ENCODE assay signal across 25 mouse cellular contexts in genomic region chr4:124326301-124326700, GRCm38 (mm10).
A peak's percentile ranks its signal among the peaks of the same experiment; 100 is the strongest.
DNase-seq lines count a peak whose midpoint lies in the region; ATAC-seq and TF ChIP-seq lines count a peak whose summit lies in the region.
"Had no signal": no experiment of that assay in that cellular context is flagged by ENCODE, and none has a peak within 500 bp of the region (broad histone marks: within the 10 kb centered on the region; RNA-seq: fewer than 3 reads in every experiment).

No protein-coding gene starts in this region.

- DNase-seq in forebrain, embryonic 11.5 days (ENCODE audit: low spot score): peak; percentile 31
- DNase-seq in forebrain, embryonic 10.5 days (ENCODE audit: extremely low spot score, low spot score): no peak
- peak; percentile 6 for DNase-seq in layer of hippocampus, adult 11-12 months (ENCODE audit: low spot score)
- no peak for DNase-seq in layer of hippocampus, postnatal 10 days (ENCODE audit: low spot score in 2 of 2)
- DNase-seq in left cerebral cortex, postnatal 14 days (ENCODE audit: low spot score in 2 of 2): peak; percentile 8 to 51
- DNase-seq in left cerebral cortex, adult 2 months (ENCODE audit: extremely low spot score in 1 of 2, low spot score in 2 of 2): no peak
- peak; percentile 74 for DNase-seq in brain, adult 2 months (ENCODE audit: low read depth, low spot score)
- DNase-seq in lung, postnatal 14 days: no peak
- DNase-seq: adrenal gland, adult 8-10 months; adrenal gland, postnatal 36 days; cerebellum, adult 11 months; cerebellum, adult 2 months; cerebellum, adult 9-11 months; cerebellum, postnatal 25 days; gastrocnemius, adult 2 months; gastrocnemius, postnatal 14 days; heart, adult 11 months had no signal

- no peak for ATAC-seq in forebrain, embryonic 11.5 days (replicated peaks; ENCODE audit: low FRiP score)
- ATAC-seq: activated CD4-positive, CD25-positive, alpha-beta regulatory T cell, adult 4 months; forebrain, embryonic 13.5 days; forebrain, embryonic 16.5 days had no signal

- H3K36me3 ChIP-seq in forebrain, embryonic 11.5 days (ENCODE audit: control insufficient read depth, insufficient read depth, low read length): no peaks in the 10 kb centered on the region
- no peaks in the 10 kb centered on the region for H3K36me3 ChIP-seq in forebrain, embryonic 10.5 days (replicated peaks)
- H3K36me3 ChIP-seq: embryonic facial prominence, embryonic 12.5 days; embryonic facial prominence, embryonic 15.5 days; hindbrain, embryonic 12.5 days; hindbrain, embryonic 15.5 days had no signal

- H3K4me3 ChIP-seq in forebrain, embryonic 11.5 days (ENCODE audit: low read depth, low read length): no peak overlapping the region
- H3K4me3 ChIP-seq in forebrain, embryonic 10.5 days: no peak overlapping the region
- no peak overlapping the region for H3K4me3 ChIP-seq in left cerebral cortex, adult 2 months
- H3K4me3 ChIP-seq: embryonic facial prominence, embryonic 12.5 days; embryonic facial prominence, embryonic 15.5 days; forebrain, embryonic 13.5 days; gastrocnemius, adult 2 months; hindbrain, embryonic 12.5 days; hindbrain, embryonic 15.5 days had no signal

- 94% methylated on average over 9 of the region's 9 CpGs for WGBS in forebrain, embryonic 11.5 days
- WGBS in forebrain, embryonic 10.5 days: 93% methylated on average over 9 of the region's 9 CpGs

- no peak overlapping the region for H3K27ac ChIP-seq in forebrain, embryonic 11.5 days (ENCODE audit: low read depth, low read length)
- no peak overlapping the region for H3K27ac ChIP-seq in forebrain, embryonic 10.5 days
- H3K27ac ChIP-seq in left cerebral cortex, adult 2 months: no peak overlapping the region
- H3K27ac ChIP-seq: embryonic facial prominence, embryonic 12.5 days; embryonic facial prominence, embryonic 15.5 days; forebrain, embryonic 13.5 days; gastrocnemius, adult 2 months; hindbrain, embryonic 12.5 days; hindbrain, embryonic 15.5 days had no signal

- no peaks in the 10 kb centered on the region; the same call in 1 of the 2 replicates for H3K4me1 ChIP-seq in forebrain, embryonic 11.5 days (replicated peaks; ENCODE audit: control insufficient read depth, insufficient read depth, low read length)
- H3K4me1 ChIP-seq in forebrain, embryonic 10.5 days: peaks cover 19% of the 10 kb centered on the region
- H3K4me1 ChIP-seq: embryonic facial prominence, embryonic 12.5 days; embryonic facial prominence, embryonic 15.5 days; hindbrain, embryonic 12.5 days; hindbrain, embryonic 15.5 days had no signal

- peaks cover 2% of the 10 kb centered on the region; the same call in 1 of the 2 replicates for H3K27me3 ChIP-seq in forebrain, embryonic 11.5 days (ENCODE audit: control insufficient read depth, insufficient read depth, low read length)
- peaks cover 88% of the 10 kb centered on the region for H3K27me3 ChIP-seq in forebrain, embryonic 10.5 days (ENCODE audit: poor library complexity, severe bottlenecking)
- H3K27me3 ChIP-seq: embryonic facial prominence, embryonic 12.5 days; embryonic facial prominence, embryonic 15.5 days had no signal

- H3K9ac ChIP-seq in forebrain, embryonic 11.5 days (ENCODE audit: low read length): no peak overlapping the region
- H3K9ac ChIP-seq: embryonic facial prominence, embryonic 12.5 days; embryonic facial prominence, embryonic 15.5 days; forebrain, embryonic 13.5 days; hindbrain, embryonic 12.5 days; hindbrain, embryonic 15.5 days had no signal

- intact Hi-C loops in left cerebral cortex, postnatal 14 days (cut with DNase I): no loop called here
- intact Hi-C loops in left cerebral cortex, adult 2 months (cut with DNase I): no loop called here

- no peaks in the 10 kb centered on the region; the same call in 1 of the 2 replicates for H3K9me3 ChIP-seq in forebrain, embryonic 11.5 days (ENCODE audit: control insufficient read depth, low read length)
- H3K9me3 ChIP-seq in forebrain, embryonic 10.5 days: peaks cover 11% of the 10 kb centered on the region
- H3K9me3 ChIP-seq: embryonic facial prominence, embryonic 12.5 days; embryonic facial prominence, embryonic 15.5 days; forebrain, embryonic 13.5 days; hindbrain, embryonic 12.5 days; hindbrain, embryonic 15.5 days had no signal

- no peak overlapping the region for H3K4me2 ChIP-seq in forebrain, embryonic 11.5 days (ENCODE audit: low read depth, low read length, severe bottlenecking)
- H3K4me2 ChIP-seq: embryonic facial prominence, embryonic 12.5 days; embryonic facial prominence, embryonic 15.5 days; forebrain, embryonic 13.5 days; heart, embryonic 11.5 days; hindbrain, embryonic 12.5 days; hindbrain, embryonic 15.5 days had no signal

- TF ChIP-seq CTCF in left cerebral cortex, adult 2 months (IDR thresholded peaks at IDR 0.05): no peak

Comparison
In these comparisons a context has a peak if more than half of its experiments do, and no peak if none do; other contexts are left out.
1. DNase-seq: peak in forebrain, embryonic 11.5 days (single experiment), layer of hippocampus, adult 11-12 months (single experiment), left cerebral cortex, postnatal 14 days (2 of 2) and brain, adult 2 months (single experiment); none in forebrain, embryonic 10.5 days (single experiment), layer of hippocampus, postnatal 10 days (0 of 2), left cerebral cortex, adult 2 months (0 of 2) and lung, postnatal 14 days (single experiment).